Mouse (Mus musculus): ENCODE data around the gene G430095P16Rik.

Gene G430095P16Rik

GRCm38 (mm10) chr8:84772628-84773027 is 49.8 kb downstream of the G430095P16Rik start:
- DNase-seq, result peak; percentile 7

GRCm38 (mm10) chr8:84773304-84773703 is 50.5 kb downstream of the G430095P16Rik start:
- no peak for DNase-seq

- DNase-seq, result peak; percentile 85
Measured at GRCm38 (mm10) chr8:84773833-84774232, 51.0 kb downstream of the G430095P16Rik start.

- peak; percentile 80 for DNase-seq
Measured at GRCm38 (mm10) chr8:84774473-84774911, 51.7 kb downstream of the G430095P16Rik start.

- DNase-seq, result peak; percentile 80
Measured at GRCm38 (mm10) chr8:84775105-84775591, 52.3 kb downstream of the G430095P16Rik start.

GRCm38 (mm10) chr8:84775621-84776113 is 52.9 kb downstream of the G430095P16Rik start:
- no peak for DNase-seq
